Mouse (Mus musculus): ENCODE measurements around the gene Pitpnm2. TPM values are rescaled to one million over a fixed set of nuclear protein-coding genes. Genes with fewer than 3 reads are reported as not detected.
A peak's percentile ranks its signal among the peaks of the same experiment; 100 is the strongest.

The Pitpnm2 gene
- total and polyA plus RNA-seq, 3 experiments, result 41.6 to 207 (median 65.2) TPM

- DNase-seq, result no peak
Observed at GRCm38 (mm10) chr5:124093852-124094604, 155.5 kb downstream of the Pitpnm2 start.

- DNase-seq, result peak; percentile 70
Observed at GRCm38 (mm10) chr5:124093120-124093794, 156.3 kb downstream of the Pitpnm2 start.

GRCm38 (mm10) chr5:124091951-124092406 lies 157.6 kb downstream of the Pitpnm2 start:
- DNase-seq, result no peak

DNA sequence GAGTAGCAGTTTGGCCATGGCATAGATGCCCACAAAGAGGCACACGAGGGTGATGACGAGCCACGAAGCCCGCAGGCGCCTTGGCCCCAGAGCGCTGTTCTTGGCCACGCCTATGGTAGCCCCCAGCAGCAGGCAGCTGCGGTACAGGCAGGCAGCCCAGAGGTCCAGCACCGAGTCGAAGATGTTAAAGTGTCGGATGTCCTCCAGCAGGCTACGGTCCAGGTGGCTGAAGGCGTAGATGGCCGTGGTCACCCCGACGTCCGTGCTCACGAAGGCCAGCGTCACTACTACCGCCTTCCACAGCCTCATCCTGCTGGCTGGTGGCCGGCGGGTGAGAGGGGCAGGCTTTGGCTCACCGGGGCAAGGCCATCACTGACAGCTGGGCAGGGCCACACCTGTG lies 159.7 kb downstream of the Pitpnm2 start:
- no peak for DNase-seq

DNA sequence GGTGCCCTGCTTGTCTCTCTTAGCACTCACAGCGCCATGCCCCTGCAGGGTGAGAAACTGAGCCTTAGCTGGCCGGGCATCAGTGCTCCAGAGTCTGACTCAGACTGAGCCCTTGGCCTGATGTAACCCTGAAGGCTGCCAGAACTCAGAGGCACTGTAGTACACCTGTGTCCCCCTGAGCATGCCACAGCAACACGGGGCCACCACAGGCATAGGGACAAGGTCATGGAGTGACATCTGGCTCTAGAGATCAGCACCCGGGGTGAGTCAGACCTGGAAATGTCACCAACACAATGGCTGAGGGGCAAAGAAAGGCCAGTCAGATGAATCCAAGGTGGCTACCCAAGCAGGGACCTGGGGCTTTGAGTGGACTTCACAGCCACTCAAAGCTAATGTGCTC lies 162.7 kb downstream of the Pitpnm2 start:
- peak; percentile 76 for DNase-seq

- no peak for DNase-seq
Observed at GRCm38 (mm10) chr5:124085513-124085912, 164.0 kb downstream of the Pitpnm2 start.

DNA sequence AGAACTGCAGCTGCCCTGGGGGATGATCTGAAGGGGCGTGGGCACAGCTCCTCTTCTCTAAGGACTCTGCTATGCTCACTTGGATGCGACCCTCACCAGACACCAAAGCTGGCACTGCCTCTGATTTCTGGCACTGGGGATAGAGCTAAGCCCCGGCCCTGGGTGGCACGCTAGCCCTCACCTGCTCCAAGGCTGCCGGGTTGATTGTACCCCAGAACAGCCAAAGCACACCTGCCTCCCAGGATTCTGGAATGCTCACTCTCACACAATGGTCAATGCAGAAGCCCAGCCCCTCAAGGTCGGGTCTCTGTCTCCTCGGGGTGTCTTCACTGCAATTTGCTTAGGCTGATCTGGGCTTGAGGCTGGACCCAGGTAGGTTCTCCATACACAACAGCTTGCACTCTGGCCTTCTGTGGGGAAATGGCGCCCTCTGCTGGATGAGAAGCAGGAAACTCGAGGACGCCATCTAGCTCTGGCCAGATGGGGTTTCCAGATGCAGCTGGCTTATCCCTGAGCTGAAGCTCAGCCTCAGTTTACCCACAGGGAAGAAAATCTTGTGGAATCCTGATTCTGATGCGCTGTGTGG lies 164.9 kb downstream of the Pitpnm2 start:
- peak; percentile 85 for DNase-seq

DNA sequence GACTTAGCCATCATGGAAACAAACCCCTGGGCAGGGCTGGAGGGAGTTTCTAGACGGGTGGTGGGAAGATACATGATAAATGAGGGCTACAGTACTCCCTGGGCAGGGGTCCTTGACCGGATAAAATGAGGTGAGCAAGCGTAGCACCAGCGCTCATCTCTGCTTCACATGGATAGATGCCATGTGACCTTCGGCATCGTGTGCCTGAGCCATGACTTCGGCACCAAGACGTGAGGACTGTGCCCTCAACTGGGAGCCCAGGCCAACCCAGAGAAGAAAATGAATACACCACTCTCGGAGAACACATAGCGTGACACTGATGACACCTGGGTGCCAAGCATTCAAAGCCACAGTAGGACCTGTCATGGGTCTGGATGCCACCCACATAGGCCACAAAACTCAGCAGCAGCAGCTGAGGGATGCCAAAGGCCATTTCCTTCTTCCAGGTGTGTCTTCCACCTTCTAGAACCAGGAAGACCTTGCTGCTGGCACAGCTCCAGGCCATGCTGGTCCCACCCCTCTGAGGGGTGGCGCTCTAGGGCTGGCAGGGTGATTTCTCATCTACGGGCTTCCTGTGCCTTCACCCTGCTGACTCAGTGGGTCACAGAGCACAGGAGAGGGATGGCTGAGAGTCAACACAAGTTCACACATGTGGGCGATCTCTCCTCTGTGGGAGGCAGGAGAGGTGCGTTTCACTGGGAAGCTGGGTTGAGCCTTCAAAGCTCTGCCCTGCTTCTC lies 165.5 kb downstream of the Pitpnm2 start:
- no peak for DNase-seq

GRCm38 (mm10) chr5:124082941-124083688 lies 166.4 kb downstream of the Pitpnm2 start:
- no peak for DNase-seq

GRCm38 (mm10) chr5:124082447-124082846 lies 167.1 kb downstream of the Pitpnm2 start:
- no peak for DNase-seq

- DNase-seq, result no peak
Observed at GRCm38 (mm10) chr5:124079880-124080279, 169.7 kb downstream of the Pitpnm2 start.

GRCm38 (mm10) chr5:124078794-124079416 lies 170.7 kb downstream of the Pitpnm2 start:
- DNase-seq, result no peak

DNA sequence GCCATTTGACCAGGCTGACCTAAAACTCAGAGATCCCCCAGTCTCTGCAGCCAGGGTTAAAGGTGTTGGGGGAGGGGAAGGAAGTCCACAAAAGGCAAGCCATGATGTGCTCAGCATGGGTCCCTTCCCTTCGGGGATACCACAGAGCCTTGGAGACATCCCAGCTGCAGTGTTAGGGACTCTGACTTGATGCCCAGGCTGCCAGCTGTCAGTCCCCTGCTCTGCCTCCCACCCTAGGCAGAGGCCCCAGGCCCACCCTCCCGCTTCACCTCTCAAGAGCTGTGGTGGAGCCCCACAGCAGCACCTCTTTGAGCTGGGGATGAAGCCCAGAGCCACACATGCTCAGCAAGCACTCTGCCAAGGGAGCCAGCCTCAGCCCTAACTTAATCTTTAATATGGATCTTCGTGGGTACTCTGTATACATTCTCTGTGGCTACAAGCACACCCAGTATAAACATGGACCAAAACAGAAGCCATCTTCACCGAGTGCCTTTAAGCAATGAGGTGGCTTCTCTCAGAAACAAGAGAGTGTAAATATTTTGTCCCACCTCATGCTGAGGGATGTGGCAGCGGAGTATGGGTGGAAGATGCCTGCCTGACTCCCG lies 171.6 kb downstream of the Pitpnm2 start:
- DNase-seq, result no peak

DNA sequence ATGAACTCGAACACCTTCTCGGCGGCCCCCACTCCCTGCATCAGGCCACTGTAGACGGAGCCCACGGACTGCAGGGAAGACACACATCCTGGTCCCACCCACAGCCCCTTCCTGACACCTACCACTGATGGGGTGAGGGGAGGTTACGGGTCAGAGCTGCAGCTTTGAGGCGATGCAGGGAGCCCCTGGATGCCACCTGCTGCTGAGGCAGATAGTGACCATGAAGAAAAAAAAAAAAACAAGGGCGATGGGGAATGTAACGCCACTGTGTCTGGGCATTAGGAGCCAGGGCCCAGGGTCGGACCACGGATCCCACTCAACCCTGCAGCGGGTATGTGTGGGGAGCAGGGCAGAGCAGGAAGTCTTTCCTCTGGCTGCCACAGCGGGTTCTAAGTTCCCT lies 172.3 kb downstream of the Pitpnm2 start:
- no peak for DNase-seq

- no peak for DNase-seq
Observed at GRCm38 (mm10) chr5:124076559-124076958, 173.0 kb downstream of the Pitpnm2 start.

GRCm38 (mm10) chr5:124075716-124076115 lies 173.8 kb downstream of the Pitpnm2 start:
- no peak for DNase-seq

DNA sequence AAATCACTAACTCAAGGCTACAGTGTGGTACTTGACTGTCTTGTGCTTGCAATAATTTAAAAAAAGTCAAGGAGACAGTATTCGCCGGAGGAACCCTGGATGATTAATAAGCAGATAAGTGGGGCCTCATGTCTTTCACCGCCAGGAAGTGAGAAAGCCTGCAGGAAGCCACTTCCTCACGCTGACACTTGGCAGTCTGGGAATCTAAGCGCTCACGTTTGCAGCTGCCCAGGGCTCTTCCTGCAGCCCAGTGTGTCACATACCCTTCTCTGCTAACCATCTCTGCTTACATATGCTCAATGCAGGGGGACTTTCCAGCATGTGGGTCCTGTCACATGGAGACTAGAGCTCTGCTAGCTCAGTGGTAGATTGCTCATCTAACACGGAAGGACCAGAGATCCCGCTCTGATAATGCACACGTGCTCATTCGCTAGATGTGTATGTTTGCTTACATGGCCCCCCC lies 174.7 kb downstream of the Pitpnm2 start:
- DNase-seq, result peak; percentile 66

GRCm38 (mm10) chr5:124073682-124074081 lies 175.9 kb downstream of the Pitpnm2 start:
- DNase-seq, result no peak

- DNase-seq, result no peak
Observed at GRCm38 (mm10) chr5:124069657-124070056, 179.9 kb downstream of the Pitpnm2 start.

Measured in adrenal gland, adult 2 months (tissue).